ENCODE assay signal across 8 mouse cellular contexts in genomic region chr9:23212303-23212702, GRCm38 (mm10). TPM values are rescaled to one million over a fixed set of nuclear protein-coding genes. Genes with fewer than 3 reads are reported as not detected.
DNase-seq lines count a peak whose midpoint lies in the region; ATAC-seq lines count a peak whose summit lies in the region.

No protein-coding gene starts in this region.

- H3K4me1 ChIP-seq in limb, embryonic 12.5 days (replicated peaks), result 0 out of 2 replicates have a peak, but pooled peaks cover 3% of the 10 kb centered on the region

- H3K27ac ChIP-seq in limb, embryonic 12.5 days, result no peak overlapping the region

- no peaks in the 10 kb centered on the region; the same call in 1 of the 2 replicates for H3K27me3 ChIP-seq in limb, embryonic 12.5 days

- no peaks in the 10 kb centered on the region for H3K36me3 ChIP-seq in limb, embryonic 12.5 days

- DNase-seq in CD4-positive, CD25-positive, alpha-beta regulatory T cell, adult 2 months (ENCODE audit: low read depth, low spot score), result peak; percentile 73
- peak; percentile 91 for DNase-seq in embryo, embryonic 10.5 days (ENCODE audit: low spot score)
- peak; percentile 72 to 87 for DNase-seq in heart, adult 18-20 months
- peak; percentile 47 to 75 for DNase-seq in kidney, adult 8-10 months
- peak; percentile 23 to 42 for DNase-seq in spleen, postnatal 14 days (ENCODE audit: low spot score in 2 of 2)

- no peak for ATAC-seq in CD4-positive, CD25-positive, alpha-beta regulatory T cell, adult 4 months
- ATAC-seq in limb, embryonic 12.5 days (ENCODE audit: insufficient number of reproducible peaks, insufficient read depth, low FRiP score, low TSS enrichment, low read depth), result peak; percentile 59
- ATAC-seq in monocyte, adult 5-6 weeks (replicated peaks; ENCODE audit: insufficient number of reproducible peaks, low FRiP score, low TSS enrichment, poor library complexity, severe bottlenecking), result 0 out of 2 replicates have a peak, but pooled peaks have one; percentile 43

- WGBS in limb, embryonic 12.5 days, result 6% methylated on average over 11 of the region's 11 CpGs

- H3K9me3 ChIP-seq in limb, embryonic 12.5 days, result no peaks in the 10 kb centered on the region

- H3K9ac ChIP-seq in limb, embryonic 12.5 days (replicated peaks), result no peak overlapping the region

- H3K4me2 ChIP-seq in limb, embryonic 12.5 days, result no peak overlapping the region

- H3K4me3 ChIP-seq in limb, embryonic 12.5 days (replicated peaks), result no peak overlapping the region

RNA-seq across cellular contexts. Expression of gene Bmper, which starts 10.6 kb away (rescaled TPM):
- polyA plus RNA-seq in CD4-positive, CD25-positive, alpha-beta regulatory T cell, adult 4 months (2017; shearing (Covaris generic)), result not detected
- 1 to 10 TPM; 2.1 to 2.4 TPM for total RNA-seq in heart, adult 18-20 months (2021)
- 13.2 and 15.7 TPM in 2 replicates for polyA plus RNA-seq in limb, embryonic 12.5 days (2016; fragmentation: Nextera tagmentation; extraction: Ambion mirVana)
- total RNA-seq in monocyte, adult 5-6 weeks (2017), result not detected in 3 replicates

Comparison
In these comparisons a context has a peak if more than half of its experiments do, and no peak if none do; other contexts are left out.
1. DNase-seq: peak in every context shown above with its lines; median percentile 91 in embryo, embryonic 10.5 days; 80 in heart, adult 18-20 months; 73 in CD4-positive, CD25-positive, alpha-beta regulatory T cell, adult 2 months; 61 in kidney, adult 8-10 months; 32 in spleen, postnatal 14 days.